Mouse (Mus musculus) forelimb bud, embryonic 11.5 days (tissue): ENCODE data around the gene Rpf1.

Source experiments
- DNase-seq: peaks from one replicate; pipeline ENCODE4 v3.0.0-alpha.2; 2012; ENCODE audit warnings: low read depth, low spot score

Gene Rpf1

GRCm38 (mm10) chr3:146500810-146501201, 20.4 kb downstream of the Rpf1 start:
- no peak for DNase-seq

GRCm38 (mm10) chr3:146500003-146500809, 21.0 kb downstream of the Rpf1 start:
- peak; percentile 53 for DNase-seq

GRCm38 (mm10) chr3:146499431-146500002, 21.7 kb downstream of the Rpf1 start, which contains the start of the genes Spata1 and Gng5:
TSS of gene Spata1 (minus strand) at chr3:146499753.
TSS of gene Gng5 (plus strand) at chr3:146499807.
- peak; percentile 87 for DNase-seq

- peak; percentile 32 for DNase-seq
Observed at GRCm38 (mm10) chr3:146498989-146499388, 22.2 kb downstream of the Rpf1 start.

GRCm38 (mm10) chr3:146494941-146495340, 26.3 kb downstream of the Rpf1 start:
- no peak for DNase-seq

- no peak for DNase-seq
Observed at GRCm38 (mm10) chr3:146486464-146486863, 34.8 kb downstream of the Rpf1 start.

GRCm38 (mm10) chr3:146482044-146482443, 39.2 kb downstream of the Rpf1 start:
- no peak for DNase-seq

- no peak for DNase-seq
Observed at GRCm38 (mm10) chr3:146474428-146474827, 46.8 kb downstream of the Rpf1 start.

GRCm38 (mm10) chr3:146473741-146474140, 47.5 kb downstream of the Rpf1 start:
- DNase-seq: no peak

- DNase-seq: no peak
Observed at GRCm38 (mm10) chr3:146472657-146473056, 48.6 kb downstream of the Rpf1 start.

GRCm38 (mm10) chr3:146469226-146469625, 52.0 kb downstream of the Rpf1 start:
- DNase-seq: no peak

GRCm38 (mm10) chr3:146462939-146463338, 58.3 kb downstream of the Rpf1 start:
- DNase-seq: no peak
